Mouse (Mus musculus) intestine, postnatal 0 days (tissue): ENCODE measurements around the gene Pnpla2. TPM values are rescaled to one million over a fixed set of nuclear protein-coding genes. Genes with fewer than 3 reads are reported as not detected.

Experiments
- ATAC-seq: fragments of 200-750 bp; cut with Nextera tagmentation; 2 replicates; pipeline ENCODE4 v1.8.0; 2017; ENCODE audit warnings: mild to moderate bottlenecking, moderate TSS enrichment, moderate library complexity
- H3K27ac ChIP-seq: fragments of 300-500 bp; sonication (generic); 2 replicates; pipeline ENCODE4 v1.5.1; 2014; ENCODE audit warnings: mild to moderate bottlenecking, low read depth, low read length, moderate library complexity
- H3K27me3 ChIP-seq: fragments of 300-500 bp; sonication (generic); replicated peaks from 2 replicates; pipeline ENCODE4 v1.6.1; 2014; ENCODE audit warnings: low read length, mixed read lengths; ENCODE audit not compliant: control insufficient read depth, insufficient read depth
- H3K36me3 ChIP-seq: fragments of 300-500 bp; sonication (generic); 2 replicates; pipeline ENCODE4 v1.6.1; 2014; ENCODE audit warnings: mild to moderate bottlenecking, moderate library complexity; ENCODE audit not compliant: control insufficient read depth, insufficient read depth
- H3K4me1 ChIP-seq: fragments of 300-500 bp; sonication (generic); replicated peaks from 2 replicates; pipeline ENCODE4 v1.6.1; 2014; ENCODE audit warnings: antibody characterized with exemption, low read length, mixed read lengths; ENCODE audit not compliant: control insufficient read depth, insufficient read depth
- H3K4me2 ChIP-seq: fragments of 300-500 bp; sonication (generic); replicated peaks from 2 replicates; pipeline ENCODE4 v1.6.1; 2014; ENCODE audit warnings: low read depth, mild to moderate bottlenecking, moderate library complexity
- H3K4me3 ChIP-seq: fragments of 300-500 bp; sonication (generic); 2 replicates; pipeline ENCODE4 v1.5.1; 2014; ENCODE audit warnings: low read depth, low read length
- H3K9ac ChIP-seq: fragments of 300-500 bp; sonication (generic); 2 replicates; pipeline ENCODE4 v1.6.1; 2014; ENCODE audit warnings: mild to moderate bottlenecking, low read depth, low read length
- H3K9me3 ChIP-seq: fragments of 300-500 bp; sonication (generic); 2 replicates; pipeline ENCODE4 v1.6.1; 2016; ENCODE audit warnings: mixed run types; ENCODE audit not compliant: control insufficient read depth
- CTCF ChIP-seq: sonication (generic); IDR thresholded peaks from 2 replicates; pipeline ENCODE4 v1.5.1; 2016; ENCODE audit warnings: low read depth, mild to moderate bottlenecking, control low read depth, antibody characterized with exemption, moderate library complexity
- WGBS: fragments of 180-500 bp; shearing (Covaris S2); extraction: QIAGEN DNeasy Blood & Tissue Kit; methylation state at CpG from one replicate; pipeline ENCODE4 v1.1.7; 2014; 5-methylcytosine and 5-hydroxymethylcytosine counted together
- polyA plus RNA-seq: library from polyadenylated mRNA; unstranded; fragments of >200 nt; fragmentation: Nextera tagmentation; extraction: Ambion mirVana; gene quantifications from 2 replicates; pipeline ENCODE4 v1.2.1, GENCODE M21; 2015

The Pnpla2 gene
- polyA plus RNA-seq, 1 experiment from 2014 or later = 79.4 TPM

DNA sequence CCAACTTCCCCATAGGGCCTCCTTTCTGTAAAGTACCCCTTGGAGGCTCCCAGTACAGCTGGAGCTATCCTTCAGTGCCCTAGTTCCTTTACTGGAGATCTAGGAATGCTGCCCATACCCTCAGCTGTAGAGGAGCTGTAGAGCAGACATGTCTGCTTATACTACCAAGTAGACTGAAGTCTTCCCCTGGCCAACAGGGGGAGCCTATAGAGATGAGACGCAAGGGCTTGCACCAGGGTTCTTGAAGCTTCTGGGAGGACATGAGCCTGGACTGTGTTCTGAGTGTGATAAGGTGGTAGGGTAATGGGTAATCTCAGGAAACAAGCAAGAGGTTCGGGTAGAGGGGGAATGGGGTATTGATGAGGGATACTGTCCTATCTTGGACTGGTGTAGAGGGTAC lies 36.2 kb downstream of the Pnpla2 start:
- WGBS = 81% methylated on average over 2 of the region's 2 CpGs
- H3K9me3 ChIP-seq = no peaks in the 10 kb centered on the region
- peaks cover 39% of the 10 kb centered on the region for H3K36me3 ChIP-seq
- peak; percentile 57 for TF ChIP-seq CTCF
- H3K4me2 ChIP-seq = no peak overlapping the region
- H3K9ac ChIP-seq = no peak overlapping the region
- no peak overlapping the region for H3K27ac ChIP-seq
- no peaks in the 10 kb centered on the region for H3K4me1 ChIP-seq
- no peak for ATAC-seq
- no peak overlapping the region for H3K4me3 ChIP-seq
- H3K27me3 ChIP-seq = no peaks in the 10 kb centered on the region

DNA sequence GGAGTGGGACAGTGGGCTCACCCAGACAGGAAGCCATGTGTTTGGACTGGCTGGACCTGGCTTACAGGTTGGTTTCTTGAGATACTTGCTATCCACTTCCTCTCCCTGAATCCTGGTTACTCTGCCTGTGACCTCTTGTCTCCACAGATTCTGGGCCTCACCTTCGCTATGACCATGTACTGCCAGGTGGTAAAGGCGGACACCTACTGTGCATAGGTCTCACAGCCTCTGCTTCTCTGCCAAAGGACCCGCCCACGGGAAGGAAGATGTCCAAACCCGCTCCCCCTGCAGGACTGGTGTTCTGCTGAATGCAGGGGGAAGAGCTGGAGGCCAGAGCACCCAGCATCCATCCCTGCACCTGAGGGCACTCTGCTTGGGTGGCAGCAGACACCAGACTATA lies 37.7 kb downstream of the Pnpla2 start:
- TF ChIP-seq CTCF = no peak
- Histone ChIP-seq H3K27ac (no peak overlapping the region), H3K4me2 (no peak overlapping the region), H3K9ac (no peak overlapping the region), H3K36me3 (peaks cover 37% of the 10 kb centered on the region), H3K9me3 (no peaks in the 10 kb centered on the region), H3K4me1 (no peaks in the 10 kb centered on the region), H3K4me3 (no peak overlapping the region), H3K27me3 (no peaks in the 10 kb centered on the region)
- no peak for ATAC-seq
- WGBS = 88% methylated on average over 5 of the region's 5 CpGs

DNA sequence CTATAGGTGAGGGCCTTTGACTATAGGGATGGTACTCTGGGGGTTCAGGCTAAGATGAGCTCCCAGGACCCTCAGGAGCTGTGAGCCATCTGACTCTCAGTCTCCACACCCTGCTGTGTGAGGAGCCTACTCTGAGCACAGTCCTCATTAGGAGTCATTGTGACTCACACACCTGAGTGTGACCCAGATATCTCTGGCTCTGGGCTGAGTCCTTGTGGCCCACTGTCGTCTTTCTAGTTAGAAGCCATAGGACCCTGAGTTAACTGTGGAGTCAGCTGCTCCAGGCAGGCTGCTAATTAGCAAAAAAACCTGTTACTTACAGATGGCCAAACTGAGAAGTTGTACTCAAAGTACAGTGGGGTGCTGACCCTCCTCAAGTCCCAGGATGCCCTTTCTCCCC lies 38.7 kb downstream of the Pnpla2 start:
- 87% methylated on average over 1 of the region's 1 CpGs for WGBS
- H3K27me3 ChIP-seq = no peaks in the 10 kb centered on the region
- no peak overlapping the region for H3K9ac ChIP-seq
- no peaks in the 10 kb centered on the region for H3K9me3 ChIP-seq
- no peak overlapping the region for H3K27ac ChIP-seq
- TF ChIP-seq CTCF = no peak
- H3K36me3 ChIP-seq = peaks cover 41% of the 10 kb centered on the region
- H3K4me3 ChIP-seq = no peak overlapping the region
- H3K4me1 ChIP-seq = no peaks in the 10 kb centered on the region
- H3K4me2 ChIP-seq = no peak overlapping the region
- no peak for ATAC-seq

DNA sequence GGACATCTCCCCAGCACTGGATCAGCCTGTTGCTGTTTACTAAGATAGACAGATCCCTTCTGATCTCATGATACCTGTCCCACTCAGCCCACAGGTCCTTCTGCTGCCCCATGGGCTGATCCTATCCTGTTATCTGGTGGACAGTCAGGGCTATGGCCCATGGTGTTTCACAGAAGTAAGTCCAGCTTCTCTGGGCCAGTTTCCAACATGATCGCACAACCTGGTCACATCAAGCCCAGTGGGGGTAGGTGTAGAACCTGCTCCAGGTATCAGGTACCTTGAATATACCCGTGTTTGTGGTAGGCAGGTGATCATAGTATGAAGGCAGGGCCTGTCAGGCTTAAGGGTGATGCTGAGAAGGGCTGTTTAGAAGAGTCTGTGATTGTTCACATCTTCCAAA lies 40.4 kb downstream of the Pnpla2 start:
- Histone ChIP-seq H3K4me2 (no peak overlapping the region), H3K27me3 (no peaks in the 10 kb centered on the region), H3K27ac (no peak overlapping the region), H3K9me3 (no peaks in the 10 kb centered on the region), H3K4me3 (no peak overlapping the region), H3K36me3 (peaks cover 43% of the 10 kb centered on the region), H3K9ac (no peak overlapping the region), H3K4me1 (no peaks in the 10 kb centered on the region)
- ATAC-seq = no peak
- no peak for TF ChIP-seq CTCF
- WGBS = 87% methylated on average over 2 of the region's 2 CpGs

DNA sequence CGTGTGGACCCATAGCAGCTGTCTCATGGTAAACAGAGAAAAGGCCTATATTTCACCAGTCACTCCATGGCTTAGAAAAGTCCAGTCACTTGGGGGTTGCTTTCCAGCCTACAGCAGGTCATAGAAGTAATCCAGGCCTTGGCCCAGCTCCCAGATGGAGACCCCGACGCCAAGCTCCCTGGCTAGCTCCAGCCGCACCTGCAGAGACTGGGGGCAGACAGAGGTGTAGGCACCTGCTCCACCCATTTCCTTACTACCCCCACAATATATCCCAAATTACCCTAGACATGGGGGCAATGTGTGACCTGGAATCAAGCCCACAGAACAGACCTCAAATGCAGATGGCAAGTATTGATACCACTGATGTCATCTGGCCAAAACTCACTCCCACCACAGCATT lies 40.9 kb downstream of the Pnpla2 start:
- Histone ChIP-seq H3K36me3 (peaks cover 40% of the 10 kb centered on the region), H3K9me3 (no peaks in the 10 kb centered on the region), H3K4me1 (no peaks in the 10 kb centered on the region), H3K27ac (no peak overlapping the region), H3K4me3 (no peak overlapping the region), H3K9ac (no peak overlapping the region), H3K4me2 (no peak overlapping the region), H3K27me3 (no peaks in the 10 kb centered on the region)
- no peak for TF ChIP-seq CTCF
- no peak for ATAC-seq
- 90% methylated on average over 4 of the region's 4 CpGs for WGBS

DNA sequence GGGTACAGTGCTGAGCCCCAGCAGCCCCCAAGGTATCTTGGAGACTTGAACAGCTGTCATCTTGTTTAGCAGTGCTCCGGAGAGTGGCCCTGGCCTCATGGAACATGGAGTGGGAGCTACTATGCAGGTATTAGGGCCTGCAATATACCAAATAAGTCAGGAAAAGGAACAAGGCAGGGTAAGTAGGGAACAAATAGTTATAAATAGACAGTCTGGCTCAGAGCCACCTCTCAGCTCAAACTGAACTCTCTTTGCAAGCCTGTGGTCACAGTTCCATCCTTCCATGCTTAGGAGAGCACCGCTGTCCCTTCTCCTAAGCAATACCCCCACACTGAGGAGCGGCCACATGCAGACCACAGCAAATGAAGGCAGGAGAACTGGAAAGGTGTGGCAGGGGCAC lies 42.6 kb downstream of the Pnpla2 start:
- no peak for ATAC-seq
- Histone ChIP-seq H3K9me3 (no peaks in the 10 kb centered on the region), H3K27ac (no peak overlapping the region), H3K4me2 (no peak overlapping the region), H3K4me3 (no peak overlapping the region), H3K4me1 (no peaks in the 10 kb centered on the region), H3K27me3 (no peaks in the 10 kb centered on the region), H3K9ac (no peak overlapping the region), H3K36me3 (peaks cover 27% of the 10 kb centered on the region)
- no peak for TF ChIP-seq CTCF
- WGBS = 92% methylated on average over 3 of the region's 3 CpGs
